Mouse (Mus musculus): ENCODE results near the gene Fgf11.

Gene Fgf11

GRCm38 (mm10) chr11:69754701-69755100 lies 47.0 kb downstream of the Fgf11 start:
- peak; percentile 72 for DNase-seq (ENCODE audit: low read depth)

- peak; percentile 56 for DNase-seq (ENCODE audit: low read depth)
These were observed 47.4 kb downstream of the Fgf11 start for GRCm38 (mm10) chr11:69754233-69754632.

- no peak for DNase-seq (ENCODE audit: low read depth)
These were observed 49.0 kb downstream of the Fgf11 start for GRCm38 (mm10) chr11:69752686-69753085.

- no peak for DNase-seq (ENCODE audit: low read depth)
These were observed 50.0 kb downstream of the Fgf11 start for GRCm38 (mm10) chr11:69751635-69752034.
